Mouse (Mus musculus) limb, embryonic 14.5 days (tissue): ENCODE results near the gene Sh3gl3. TPM values are rescaled to one million over a fixed set of nuclear protein-coding genes. Genes with fewer than 3 reads are reported as not detected.

ENCODE experiments used
- ATAC-seq: fragments of 200-750 bp; cut with Nextera tagmentation; 2 replicates; pipeline ENCODE4 v1.8.0; 2017; ENCODE audit warnings: low read depth, moderate number of reproducible peaks, moderate TSS enrichment; ENCODE audit not compliant: low FRiP score
- DNase-seq: peaks from one replicate; pipeline ENCODE4 v3.0.0-alpha.2; 2015; ENCODE audit warnings: low spot score
- H3K27ac ChIP-seq: fragments of 300-500 bp; sonication (generic); replicated peaks from 2 replicates; pipeline ENCODE4 v1.5.1; 2014; ENCODE audit warnings: low read depth, mild to moderate bottlenecking, low read length, moderate library complexity, mixed read lengths
- H3K27me3 ChIP-seq: fragments of 300-500 bp; sonication (generic); 2 replicates; pipeline ENCODE4 v1.6.1; 2014; ENCODE audit warnings: low read length, mixed read lengths; ENCODE audit not compliant: control insufficient read depth, insufficient read depth
- H3K36me3 ChIP-seq: fragments of 300-500 bp; sonication (generic); 2 replicates; pipeline ENCODE4 v1.6.1; 2014; ENCODE audit warnings: mild to moderate bottlenecking, low read length, moderate library complexity, mixed read lengths; ENCODE audit not compliant: control insufficient read depth, insufficient read depth
- H3K4me1 ChIP-seq: fragments of 300-500 bp; sonication (generic); 2 replicates; pipeline ENCODE4 v1.6.1; 2014; ENCODE audit warnings: antibody characterized with exemption, low read length, mixed read lengths; ENCODE audit not compliant: control insufficient read depth, insufficient read depth
- H3K4me2 ChIP-seq: fragments of 300-500 bp; sonication (generic); replicated peaks from 2 replicates; pipeline ENCODE4 v1.6.1; 2014; ENCODE audit warnings: low read depth, mild to moderate bottlenecking, low read length, moderate library complexity; ENCODE audit not compliant: severe bottlenecking
- H3K4me3 ChIP-seq: fragments of 300-500 bp; sonication (generic); replicated peaks from 2 replicates; pipeline ENCODE4 v1.5.1; 2014; ENCODE audit warnings: low read length
- H3K9ac ChIP-seq: fragments of 300-500 bp; sonication (generic); 2 replicates; pipeline ENCODE4 v1.6.1; 2014; ENCODE audit warnings: mild to moderate bottlenecking, low read depth, low read length, moderate library complexity; ENCODE audit not compliant: severe bottlenecking
- H3K9me3 ChIP-seq: fragments of 300-500 bp; sonication (generic); 2 replicates; pipeline ENCODE4 v1.6.1; 2016; ENCODE audit warnings: low read length; ENCODE audit not compliant: control insufficient read depth
- POLR2A ChIP-seq: fragments of 200-500 bp; IDR thresholded peaks from 2 replicates; pipeline ENCODE4 v1.8.0; 2012; ENCODE audit warnings: inconsistent platforms, mild to moderate bottlenecking, moderate library complexity, borderline replicate concordance; ENCODE audit not compliant: insufficient read depth, insufficient read length; ENCODE audit errors: extremely low read depth
- WGBS: fragments of 180-500 bp; shearing (Covaris S2); extraction: QIAGEN DNeasy Blood & Tissue Kit; methylation state at CpG from one replicate; pipeline ENCODE4 v1.1.7; 2014; 5-methylcytosine and 5-hydroxymethylcytosine counted together
- polyA plus RNA-seq, 2 experiments: library from polyadenylated mRNA; depleted of rRNA in 1 of 2; stranded (reverse) in 1 of 2; unstranded in 1 of 2; fragments of >200 nt; fragmentation: Nextera tagmentation in 1 of 2; extraction: Ambion mirVana in 1 of 2; gene quantifications; 2 replicates each; pipeline versions ENCODE4 v1.2.1 to v1.2.3; 2012 to 2014

The Sh3gl3 gene
- polyA plus RNA-seq, 2 experiments: 10.5 to 15.1 TPM

- DNase-seq (no peak), ATAC-seq (no peak)
- no peaks in the 10 kb centered on the region for H3K27me3 ChIP-seq
- no peak overlapping the region for H3K4me3 ChIP-seq
- H3K9ac ChIP-seq: no peak overlapping the region
- TF ChIP-seq POLR2A: no peak
- H3K9me3 ChIP-seq: no peaks in the 10 kb centered on the region
- H3K27ac ChIP-seq: no peak overlapping the region; the same call in 1 of the 2 replicates
- H3K36me3 ChIP-seq: no peaks in the 10 kb centered on the region
- no peak overlapping the region for H3K4me2 ChIP-seq
- 68% methylated on average over 10 of the region's 10 CpGs for WGBS
- H3K4me1 ChIP-seq: peaks cover 5% of the 10 kb centered on the region; the same call in 1 of the 2 replicates
Measured at GRCm38 (mm10) chr7:82248953-82249695, 75.5 kb downstream of the Sh3gl3 start.

GRCm38 (mm10) chr7:82253309-82253708 lies 79.7 kb downstream of the Sh3gl3 start:
- Histone ChIP-seq H3K9me3 (no peaks in the 10 kb centered on the region), H3K36me3 (no peaks in the 10 kb centered on the region), H3K4me2 (no peak overlapping the region), H3K27me3 (no peaks in the 10 kb centered on the region), H3K9ac (no peak overlapping the region), H3K27ac (no peak overlapping the region), H3K4me3 (no peak overlapping the region), H3K4me1 (peaks cover 5% of the 10 kb centered on the region; the same call in 1 of the 2 replicates)
- 85% methylated on average over 1 of the region's 1 CpGs for WGBS
- DNase-seq (no peak), ATAC-seq (no peak)
- TF ChIP-seq POLR2A: no peak

GRCm38 (mm10) chr7:82256936-82257335 lies 83.3 kb downstream of the Sh3gl3 start:
- ATAC-seq: no peak

DNA sequence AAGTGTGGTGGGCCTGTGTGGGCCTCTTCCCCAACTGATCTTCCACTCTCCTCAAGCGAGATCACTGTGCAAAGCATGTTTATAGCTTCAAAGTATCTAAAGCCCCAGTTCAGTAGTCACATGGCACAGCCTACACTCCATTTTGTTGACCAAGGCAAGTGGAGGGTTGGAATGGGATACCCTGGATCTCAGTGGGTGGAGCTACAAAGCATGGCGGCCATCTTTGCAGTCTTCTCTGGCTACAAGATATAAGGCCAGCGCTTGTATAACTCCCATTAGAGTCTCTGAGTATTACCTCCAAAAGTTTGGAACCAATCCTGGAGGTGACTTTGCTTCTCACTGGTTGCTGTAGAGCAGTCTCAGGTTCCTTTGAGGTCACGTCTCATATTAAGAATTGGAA lies 83.9 kb downstream of the Sh3gl3 start:
- Histone ChIP-seq H3K9me3 (no peaks in the 10 kb centered on the region), H3K9ac (no peak overlapping the region), H3K4me2 (no peak overlapping the region), H3K4me1 (no peaks in the 10 kb centered on the region), H3K4me3 (no peak overlapping the region), H3K27me3 (no peaks in the 10 kb centered on the region), H3K36me3 (no peaks in the 10 kb centered on the region), H3K27ac (no peak overlapping the region)
- no peak for ATAC-seq
- 80% methylated on average over 4 of the region's 4 CpGs for WGBS
- TF ChIP-seq POLR2A: no peak
- DNase-seq: no peak

More at GRCm38 (mm10) chr7:82256936-82257335, 83.3 kb downstream of the Sh3gl3 start:
- H3K27ac ChIP-seq: no peak overlapping the region
- H3K9ac ChIP-seq: no peak overlapping the region
- no peaks in the 10 kb centered on the region for H3K9me3 ChIP-seq
- no peaks in the 10 kb centered on the region for H3K4me1 ChIP-seq
- H3K4me2 ChIP-seq: no peak overlapping the region
- DNase-seq: no peak
- H3K36me3 ChIP-seq: no peaks in the 10 kb centered on the region
- WGBS: 78% methylated on average over 6 of the region's 6 CpGs
- no peaks in the 10 kb centered on the region for H3K27me3 ChIP-seq
- no peak for TF ChIP-seq POLR2A
- H3K4me3 ChIP-seq: no peak overlapping the region

DNA sequence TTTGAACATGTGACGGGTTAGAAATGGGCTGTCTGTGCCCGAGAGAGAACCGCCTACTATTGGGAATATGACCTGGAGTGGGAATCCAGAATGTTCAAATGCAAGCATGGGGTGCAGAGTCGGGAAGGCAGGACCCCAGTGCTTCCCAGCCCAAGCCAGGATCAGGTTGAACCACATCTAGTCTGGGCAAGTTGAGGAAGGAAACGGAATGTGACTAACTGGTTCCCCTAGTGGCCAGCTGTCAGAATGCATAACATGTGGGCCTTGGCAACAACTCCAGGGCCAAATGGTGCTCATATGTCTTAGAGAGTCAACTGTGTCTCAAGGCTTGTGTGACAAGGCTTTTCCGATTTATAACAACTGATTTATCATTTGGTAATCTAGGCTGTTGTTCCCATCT lies 86.6 kb downstream of the Sh3gl3 start:
- 66% methylated on average over 6 of the region's 6 CpGs for WGBS
- H3K27ac ChIP-seq: no peak overlapping the region
- ATAC-seq: no peak

GRCm38 (mm10) chr7:82263141-82263540 lies 89.5 kb downstream of the Sh3gl3 start:
- TF ChIP-seq POLR2A: no peak
- Histone ChIP-seq H3K36me3 (no peaks in the 10 kb centered on the region), H3K9ac (no peak overlapping the region), H3K27ac (no peak overlapping the region), H3K4me2 (no peak overlapping the region), H3K27me3 (no peaks in the 10 kb centered on the region), H3K4me3 (no peak overlapping the region), H3K9me3 (no peaks in the 10 kb centered on the region), H3K4me1 (no peaks in the 10 kb centered on the region)
- 19% methylated on average over 8 of the region's 8 CpGs for WGBS
- ATAC-seq (no peak), DNase-seq (peak; percentile 39)

More for the DNA sequence above, 86.6 kb downstream of the Sh3gl3 start:
- Histone ChIP-seq H3K4me2 (no peak overlapping the region), H3K36me3 (no peaks in the 10 kb centered on the region), H3K27me3 (no peaks in the 10 kb centered on the region), H3K4me1 (no peaks in the 10 kb centered on the region), H3K4me3 (no peak overlapping the region), H3K9me3 (no peaks in the 10 kb centered on the region), H3K9ac (no peak overlapping the region)
- peak; percentile 44 for DNase-seq
- no peak for TF ChIP-seq POLR2A
